Mouse (Mus musculus): Measurements from ENCODE around the gene Sardh.

Gene Sardh

DNA sequence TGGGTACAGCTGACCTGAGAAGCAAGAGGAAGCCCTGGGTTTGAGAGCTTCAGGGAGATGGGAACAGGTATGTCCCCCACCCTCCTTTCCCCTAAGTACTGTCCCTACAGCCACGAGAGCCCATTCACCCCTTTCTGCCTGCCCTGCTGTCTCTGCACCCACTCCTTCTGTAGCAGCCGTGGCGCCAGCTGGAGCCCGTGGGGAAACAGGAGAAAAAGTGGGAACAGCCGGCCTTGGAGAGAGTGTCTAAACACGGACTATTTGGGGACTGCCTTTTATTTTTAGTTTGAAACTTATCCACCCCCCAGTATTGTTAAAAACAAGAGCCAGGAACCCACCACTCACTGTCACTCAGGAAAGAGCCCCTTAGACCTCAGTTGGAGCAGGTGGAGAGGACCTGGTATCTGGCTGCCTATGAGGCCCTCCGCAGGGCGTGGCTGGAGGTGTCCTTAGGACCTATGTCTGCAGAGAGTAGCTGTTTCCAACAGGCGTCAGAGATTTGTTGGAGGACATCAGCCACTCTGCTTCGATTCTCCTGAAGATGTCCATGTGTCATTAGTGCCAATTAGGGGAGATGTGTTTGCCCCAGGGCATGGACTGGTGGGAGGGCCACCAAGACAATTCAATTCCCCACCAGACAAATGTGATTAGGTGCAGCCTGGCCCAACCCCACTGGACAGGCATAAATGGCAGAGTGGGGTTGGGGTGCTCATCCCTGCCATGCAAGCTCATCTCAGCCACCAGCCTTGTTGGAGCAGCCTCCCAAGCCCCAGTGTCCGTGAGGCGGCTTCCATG, 83.1 kb downstream of the Sardh start, which contains the start of gene Dbh:
TSS of gene Dbh (plus strand) at position 438 of the 795 bp plus-strand sequence.
- DNase-seq, result no peak

DNA sequence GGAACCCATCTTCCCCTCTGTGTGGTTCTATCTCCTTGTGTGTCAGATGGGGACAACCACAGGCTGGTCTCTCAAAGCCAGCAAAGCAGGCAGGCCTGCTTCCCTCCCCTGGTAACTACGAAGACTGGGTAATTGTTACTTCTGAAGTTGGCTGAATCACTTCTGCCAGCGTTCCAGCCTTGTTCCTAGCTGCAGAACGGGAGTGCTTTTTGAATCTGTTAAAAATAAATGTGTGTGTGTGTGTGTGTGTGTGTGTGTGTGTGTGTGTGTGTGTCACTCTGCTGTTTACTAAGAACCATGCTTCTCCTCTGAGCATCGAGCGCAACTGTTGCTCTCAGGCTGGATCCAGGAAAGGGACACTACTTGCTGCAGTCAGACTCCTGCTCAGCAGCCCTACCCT, 84.3 kb downstream of the Sardh start:
- DNase-seq, result no peak

- DNase-seq, result no peak
Measured at GRCm38 (mm10) chr2:27162656-27163055, 85.5 kb downstream of the Sardh start.

- DNase-seq, result no peak
Measured at GRCm38 (mm10) chr2:27161526-27161925, 86.6 kb downstream of the Sardh start.

DNA sequence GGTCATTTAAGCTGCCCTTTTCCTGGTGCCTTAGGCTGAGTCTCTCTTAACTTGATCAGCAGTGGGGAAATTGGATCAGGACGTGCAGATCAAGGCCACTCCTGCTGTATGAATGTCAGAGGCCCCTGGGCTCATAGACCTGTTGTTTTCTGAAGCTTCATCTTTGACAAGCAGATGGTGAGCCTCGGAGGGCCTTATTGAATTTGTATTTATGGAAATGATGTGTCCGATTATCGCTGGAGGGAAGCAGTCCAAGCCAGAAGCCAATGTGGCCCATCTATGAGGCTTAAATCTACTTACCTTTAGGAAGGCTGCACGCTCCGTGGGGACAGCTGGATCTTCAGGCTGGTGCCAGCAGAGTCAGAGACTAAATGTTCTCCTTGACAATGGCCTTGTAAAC, 91.5 kb downstream of the Sardh start:
- DNase-seq, result no peak

GRCm38 (mm10) chr2:27154466-27155185, 93.5 kb downstream of the Sardh start:
- no peak for DNase-seq

- no peak for DNase-seq
Measured at GRCm38 (mm10) chr2:27149457-27149856, 98.7 kb downstream of the Sardh start.

DNA sequence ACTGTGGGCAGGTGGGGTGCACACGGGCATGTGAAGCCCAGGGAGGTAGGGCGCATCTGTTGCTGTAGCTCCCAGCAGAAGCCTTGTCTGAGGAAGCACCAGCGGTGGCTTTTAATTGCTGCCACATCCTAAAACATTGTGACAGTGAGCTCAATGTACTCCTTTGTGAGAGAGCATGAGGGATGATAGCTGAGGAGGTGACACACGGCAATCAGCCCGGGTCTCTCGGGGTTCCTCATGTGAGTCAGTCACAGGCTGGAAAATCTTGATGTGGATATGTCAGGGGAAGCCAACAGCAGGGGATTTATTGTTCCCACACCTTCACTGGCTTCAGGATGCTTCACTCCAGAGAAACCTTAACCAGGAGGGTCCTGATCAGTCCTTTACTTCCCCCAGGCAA, 101.3 kb downstream of the Sardh start:
- no peak for DNase-seq

GRCm38 (mm10) chr2:27144957-27145356, 103.2 kb downstream of the Sardh start:
- no peak for DNase-seq

GRCm38 (mm10) chr2:27141950-27142693, 106.0 kb downstream of the Sardh start, which contains the start of gene Fam163b:
Gene Fam163b, minus strand, starts transcription at chr2:27142491.
- DNase-seq, result peak; percentile 34 to 54

All from cerebellum, adult 18-20 months (tissue).